13 mouse cellular contexts compared by ENCODE assay signal in the genomic region with DNA sequence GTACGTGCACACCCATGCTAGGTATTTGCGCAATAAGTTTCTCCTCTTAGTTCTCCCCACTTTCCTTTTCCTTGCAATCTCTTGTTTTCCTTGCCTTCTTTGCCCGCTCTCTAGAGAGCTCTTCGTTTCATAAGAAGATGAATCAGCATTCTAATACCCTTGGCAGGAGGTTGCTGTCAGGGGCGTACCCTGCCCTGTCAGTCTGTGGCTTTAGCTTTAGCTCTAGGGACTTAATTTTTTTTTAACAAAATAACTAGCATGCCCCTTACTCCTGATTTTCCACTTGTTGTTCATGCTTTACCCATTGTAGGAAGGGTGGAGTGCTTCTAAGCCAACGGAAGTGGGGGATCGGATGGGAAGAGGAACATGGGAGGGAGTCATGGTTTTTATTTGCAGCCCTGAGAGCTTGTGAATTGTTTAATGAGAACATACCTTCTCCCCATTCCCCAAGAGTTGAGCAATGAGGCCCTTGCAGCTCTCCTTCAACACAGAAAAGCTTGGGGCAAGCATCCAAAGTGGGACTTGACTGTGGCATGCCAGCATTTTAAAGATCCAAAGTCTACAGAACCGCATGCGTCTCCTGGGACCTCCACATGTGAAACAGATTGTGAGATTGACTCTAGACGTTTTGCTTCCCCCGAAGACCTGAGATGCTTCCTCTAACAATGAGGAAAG.
DNase-seq lines count a peak whose midpoint lies in the region; ATAC-seq lines count a peak whose summit lies in the region.
"Had no signal": no experiment of that assay in that cellular context is flagged by ENCODE, and none has a peak within 500 bp of the region (broad histone marks: within the 10 kb centered on the region; RNA-seq: fewer than 3 reads in every experiment).

No protein-coding gene starts in this region.

- ATAC-seq in kidney, embryonic 16.5 days (ENCODE audit: low FRiP score, low TSS enrichment) = no peak
- ATAC-seq in limb, embryonic 11.5 days (ENCODE audit: insufficient number of reproducible peaks, low FRiP score, low TSS enrichment, low read depth) = no peak
- peak; percentile 54; the same call in 1 of the 2 replicates for ATAC-seq in megakaryocyte progenitor cell, adult 5-6 weeks (replicated peaks; ENCODE audit: poor library complexity)
- no peak for ATAC-seq in liver, embryonic 12.5 days
- ATAC-seq: activated CD4-positive, CD25-positive, alpha-beta regulatory T cell, adult 4 months; forebrain, embryonic 16.5 days had no signal

- H3K9ac ChIP-seq in kidney, embryonic 16.5 days (replicated peaks; ENCODE audit: low read length) = no peak overlapping the region
- no peak overlapping the region for H3K9ac ChIP-seq in limb, embryonic 11.5 days (ENCODE audit: low read length)
- H3K9ac ChIP-seq in liver, embryonic 12.5 days = no peak overlapping the region
- H3K9ac ChIP-seq: liver, embryonic 15.5 days; midbrain, embryonic 12.5 days; stomach, embryonic 15.5 days had no signal

- no peaks in the 10 kb centered on the region for H3K9me3 ChIP-seq in kidney, embryonic 16.5 days (ENCODE audit: low read length)
- no peaks in the 10 kb centered on the region for H3K9me3 ChIP-seq in limb, embryonic 11.5 days (ENCODE audit: control insufficient read depth, low read length)
- H3K9me3 ChIP-seq in liver, embryonic 12.5 days (replicated peaks) = no peaks in the 10 kb centered on the region
- H3K9me3 ChIP-seq: liver, embryonic 15.5 days; midbrain, embryonic 12.5 days; stomach, embryonic 15.5 days had no signal

- H3K4me2 ChIP-seq in kidney, embryonic 16.5 days (replicated peaks; ENCODE audit: low read depth, low read length) = no peak overlapping the region
- H3K4me2 ChIP-seq in limb, embryonic 11.5 days (ENCODE audit: low read depth, severe bottlenecking) = no peak overlapping the region
- H3K4me2 ChIP-seq in liver, embryonic 12.5 days = no peak overlapping the region
- H3K4me2 ChIP-seq: liver, embryonic 15.5 days; midbrain, embryonic 12.5 days; stomach, embryonic 15.5 days had no signal

- H3K27ac ChIP-seq in kidney, embryonic 16.5 days (ENCODE audit: low read length) = no peak overlapping the region; the same call in 1 of the 2 replicates
- peak overlapping the region; percentile 76 for H3K27ac ChIP-seq in brown adipose tissue, adult 24 weeks (replicated peaks; ENCODE audit: low read depth, low read length)
- H3K27ac ChIP-seq in limb, embryonic 11.5 days (replicated peaks; ENCODE audit: low read depth, low read length) = peak overlapping the region; percentile 22; the same call in 1 of the 2 replicates
- no peak overlapping the region for H3K27ac ChIP-seq in liver, embryonic 12.5 days
- H3K27ac ChIP-seq: liver, embryonic 15.5 days; midbrain, embryonic 12.5 days; stomach, embryonic 15.5 days had no signal

- H3K4me1 ChIP-seq in kidney, embryonic 16.5 days (ENCODE audit: insufficient read depth, low read length) = peaks cover 23% of the 10 kb centered on the region
- peaks cover 12% of the 10 kb centered on the region; the same call in 1 of the 2 replicates for H3K4me1 ChIP-seq in brown adipose tissue, adult 24 weeks (ENCODE audit: control insufficient read depth, insufficient read depth, insufficient read length, low read length)
- peaks cover 18% of the 10 kb centered on the region for H3K4me1 ChIP-seq in limb, embryonic 11.5 days (ENCODE audit: control insufficient read depth, insufficient read depth, low read length)
- no peaks in the 10 kb centered on the region for H3K4me1 ChIP-seq in liver, embryonic 12.5 days
- H3K4me1 ChIP-seq: liver, embryonic 15.5 days; stomach, embryonic 15.5 days had no signal

- H3K36me3 ChIP-seq in kidney, embryonic 16.5 days (ENCODE audit: insufficient read depth, low read length) = no peaks in the 10 kb centered on the region
- no peaks in the 10 kb centered on the region for H3K36me3 ChIP-seq in limb, embryonic 11.5 days (ENCODE audit: control insufficient read depth, insufficient read depth, low read length)
- no peaks in the 10 kb centered on the region for H3K36me3 ChIP-seq in liver, embryonic 12.5 days
- H3K36me3 ChIP-seq: liver, embryonic 15.5 days; midbrain, embryonic 12.5 days; stomach, embryonic 15.5 days had no signal

- H3K4me3 ChIP-seq in kidney, embryonic 16.5 days (ENCODE audit: low read length) = no peak overlapping the region
- no peak overlapping the region for H3K4me3 ChIP-seq in brown adipose tissue, adult 24 weeks (ENCODE audit: insufficient read depth, low read depth, low read length)
- H3K4me3 ChIP-seq in limb, embryonic 11.5 days (ENCODE audit: low read depth, low read length) = no peak overlapping the region
- no peak overlapping the region for H3K4me3 ChIP-seq in liver, embryonic 12.5 days
- H3K4me3 ChIP-seq: liver, embryonic 15.5 days; midbrain, embryonic 12.5 days; stomach, embryonic 15.5 days had no signal

- DNase-seq in kidney, adult 11 months = peak; percentile 23
- no peak for DNase-seq in limb, embryonic 11.5 days (ENCODE audit: low spot score)
- DNase-seq in cerebellum, postnatal 4 days (ENCODE audit: low spot score in 2 of 2) = no peak
- DNase-seq: cerebellum, adult 11 months had no signal

- H3K27me3 ChIP-seq in kidney, embryonic 16.5 days (ENCODE audit: insufficient read depth, low read length) = no peaks in the 10 kb centered on the region
- H3K27me3 ChIP-seq in limb, embryonic 11.5 days (ENCODE audit: control insufficient read depth, insufficient read depth, low read length) = no peaks in the 10 kb centered on the region
- H3K27me3 ChIP-seq in liver, embryonic 12.5 days (replicated peaks) = no peaks in the 10 kb centered on the region
- H3K27me3 ChIP-seq: liver, embryonic 15.5 days; midbrain, embryonic 12.5 days; stomach, embryonic 15.5 days had no signal

- 84% methylated on average over 11 of the region's 11 CpGs for WGBS in kidney, embryonic 16.5 days
- 73% methylated on average over 11 of the region's 11 CpGs for WGBS in limb, embryonic 11.5 days
- 59% methylated on average over 11 of the region's 11 CpGs for WGBS in liver, embryonic 12.5 days (ENCODE audit: insufficient replicate concordance)

Comparison
In these comparisons a context has a peak if more than half of its experiments do, and no peak if none do; other contexts are left out.
1. H3K27ac ChIP-seq: peak in brown adipose tissue, adult 24 weeks (single experiment) and limb, embryonic 11.5 days (single experiment); none in kidney, embryonic 16.5 days (single experiment) and liver, embryonic 12.5 days (single experiment).